Mouse (Mus musculus) gastrocnemius, adult 2 months (tissue): Measurements from ENCODE around the gene Ip6k1. TPM values are rescaled to one million over a fixed set of nuclear protein-coding genes. Genes with fewer than 3 reads are reported as not detected.

ENCODE experiments used
- DNase-seq: peaks from one replicate; pipeline ENCODE4 v3.0.0; 2022
- H3K27ac ChIP-seq: fragments of 200-600 bp; 2 replicates; pipeline ENCODE4 v1.8.1; 2022; ENCODE audit warnings: mild to moderate bottlenecking
- H3K4me3 ChIP-seq: fragments of 200-600 bp; 2 replicates; pipeline ENCODE4 v1.8.1; 2022; ENCODE audit warnings: mild to moderate bottlenecking, moderate library complexity
- CTCF ChIP-seq: fragments of 200-600 bp; IDR thresholded peaks from 2 replicates; pipeline ENCODE4 v1.8.1; 2022; ENCODE audit warnings: antibody characterized with exemption, mild to moderate bottlenecking, moderate library complexity
- intact Hi-C: fragments of 180-260 bp; cut with DNase I; formaldehyde crosslinking; loops from one replicate; pipeline ENCODE4 v1.15.1; 2025
- total RNA-seq, 2 experiments: library from RNA; stranded (reverse); gene quantifications; 2 replicates each; pipeline ENCODE4 v1.2.3; 2021

Gene Ip6k1
- total RNA-seq, 2 experiments from 2014 or later = 26.2 to 30.5 TPM

GRCm38 (mm10) chr9:107968531-107968930 is 33.8 kb upstream of the Ip6k1 start:
- no peak for DNase-seq
- intact Hi-C loops = no loop called here
- no peak overlapping the region for H3K4me3 ChIP-seq
- no peak for TF ChIP-seq CTCF
- no peak overlapping the region for H3K27ac ChIP-seq

DNA sequence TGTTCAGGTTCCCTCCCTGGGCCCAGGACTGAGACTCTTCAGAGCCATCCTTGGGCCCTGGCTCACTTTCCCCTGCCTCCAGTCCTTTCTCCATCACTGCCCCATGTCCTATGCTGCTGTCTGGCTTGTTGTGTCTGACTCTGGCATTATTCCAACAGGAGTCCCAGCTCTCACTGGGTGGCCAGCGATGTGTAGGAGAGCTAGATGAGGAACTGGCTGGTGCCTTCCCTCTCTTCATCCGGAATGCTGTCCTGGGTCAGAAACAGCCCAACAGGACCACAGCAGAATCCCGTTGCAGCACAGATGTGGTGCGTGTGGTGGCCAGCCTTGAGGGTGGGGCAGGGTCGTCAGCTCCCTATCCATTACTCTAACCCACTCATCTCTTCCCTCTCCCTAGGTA is 32.0 kb upstream of the Ip6k1 start:
- no peak overlapping the region for H3K27ac ChIP-seq
- no peak overlapping the region for H3K4me3 ChIP-seq
- DNase-seq = no peak
- intact Hi-C loops = no loop called here
- no peak for TF ChIP-seq CTCF

DNA sequence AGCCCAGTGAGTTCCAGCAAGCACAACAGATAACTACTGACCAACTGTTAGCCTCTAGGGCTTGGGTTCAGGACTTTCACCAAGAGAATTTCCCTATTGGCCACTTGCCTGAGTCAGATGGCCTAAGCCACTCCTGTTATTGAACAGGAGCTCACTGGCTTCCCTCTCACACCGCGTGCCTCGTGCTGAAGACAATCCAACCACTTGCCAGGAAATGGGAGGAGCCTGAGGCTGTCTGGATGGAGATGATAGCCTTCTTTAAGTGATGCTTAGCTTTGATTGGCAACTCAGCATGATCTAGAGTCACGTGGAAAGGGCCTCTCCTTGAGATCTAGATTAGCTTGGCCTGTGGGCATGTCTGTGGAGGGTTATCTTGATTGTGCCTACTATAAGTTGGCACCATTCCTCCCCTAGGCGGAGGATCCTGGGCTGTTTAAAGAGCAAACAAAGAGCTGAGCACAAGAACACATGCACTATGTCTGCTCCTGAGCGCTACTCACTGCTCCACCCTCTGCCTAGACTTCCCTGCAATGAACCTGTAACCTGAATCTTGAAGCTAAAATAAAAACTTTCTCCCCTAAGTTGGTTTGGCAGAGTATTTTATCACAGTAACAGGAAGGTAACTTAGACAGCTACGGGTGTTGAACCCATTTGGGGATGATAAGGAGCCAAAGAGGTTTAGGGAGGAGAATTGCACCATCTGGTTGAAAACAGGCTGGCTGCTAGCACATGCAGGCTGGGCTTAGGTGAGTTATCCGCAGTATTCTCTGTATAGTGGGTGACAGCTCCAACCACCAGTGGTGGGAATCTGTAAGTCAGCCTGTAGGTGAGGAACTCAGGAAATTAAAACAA is 30.4 kb upstream of the Ip6k1 start:
- no peak for TF ChIP-seq CTCF
- 0 out of 2 replicates have a peak overlapping the region, but pooled peaks have one; percentile 9 for H3K27ac ChIP-seq
- H3K4me3 ChIP-seq = no peak overlapping the region
- intact Hi-C loops = no loop called here
- no peak for DNase-seq

DNA sequence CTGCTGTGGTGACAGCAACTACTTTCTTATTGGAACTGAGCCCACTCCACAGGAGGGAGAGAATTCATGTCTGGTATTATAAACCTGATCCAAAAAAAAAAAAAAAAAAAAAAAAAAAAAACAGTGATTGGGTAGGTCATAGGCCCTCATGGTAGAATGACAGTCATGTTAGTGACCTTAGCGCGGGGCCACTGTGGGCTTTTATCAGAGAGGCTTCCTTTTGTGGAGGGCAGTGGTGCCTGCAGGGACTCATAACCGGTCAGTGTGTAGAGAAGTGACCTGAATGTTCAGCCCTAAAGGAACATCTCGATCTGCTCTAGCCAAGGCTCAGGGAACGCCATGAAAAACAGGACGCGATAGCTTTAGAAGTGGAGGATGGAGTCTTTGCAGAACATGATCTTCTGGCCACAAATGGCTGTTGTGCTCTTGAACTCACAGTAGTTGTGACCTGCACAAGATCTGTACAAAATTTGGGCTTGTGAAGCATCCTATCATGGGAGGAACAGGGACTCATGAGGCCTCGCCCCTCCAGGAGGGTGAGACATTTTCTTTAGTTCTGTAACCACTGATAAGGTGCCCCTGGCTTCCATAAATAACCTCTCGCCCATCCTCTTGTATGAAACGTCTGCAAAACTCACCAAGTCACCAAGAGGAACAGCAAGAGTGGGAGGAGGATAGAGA is 27.7 kb upstream of the Ip6k1 start:
- no peak for DNase-seq
- peak overlapping the region; percentile 71; the same call in 1 of the 2 replicates for H3K4me3 ChIP-seq
- peak overlapping the region; percentile 84 for H3K27ac ChIP-seq
- no peak for TF ChIP-seq CTCF
- intact Hi-C loops = no loop called here

DNA sequence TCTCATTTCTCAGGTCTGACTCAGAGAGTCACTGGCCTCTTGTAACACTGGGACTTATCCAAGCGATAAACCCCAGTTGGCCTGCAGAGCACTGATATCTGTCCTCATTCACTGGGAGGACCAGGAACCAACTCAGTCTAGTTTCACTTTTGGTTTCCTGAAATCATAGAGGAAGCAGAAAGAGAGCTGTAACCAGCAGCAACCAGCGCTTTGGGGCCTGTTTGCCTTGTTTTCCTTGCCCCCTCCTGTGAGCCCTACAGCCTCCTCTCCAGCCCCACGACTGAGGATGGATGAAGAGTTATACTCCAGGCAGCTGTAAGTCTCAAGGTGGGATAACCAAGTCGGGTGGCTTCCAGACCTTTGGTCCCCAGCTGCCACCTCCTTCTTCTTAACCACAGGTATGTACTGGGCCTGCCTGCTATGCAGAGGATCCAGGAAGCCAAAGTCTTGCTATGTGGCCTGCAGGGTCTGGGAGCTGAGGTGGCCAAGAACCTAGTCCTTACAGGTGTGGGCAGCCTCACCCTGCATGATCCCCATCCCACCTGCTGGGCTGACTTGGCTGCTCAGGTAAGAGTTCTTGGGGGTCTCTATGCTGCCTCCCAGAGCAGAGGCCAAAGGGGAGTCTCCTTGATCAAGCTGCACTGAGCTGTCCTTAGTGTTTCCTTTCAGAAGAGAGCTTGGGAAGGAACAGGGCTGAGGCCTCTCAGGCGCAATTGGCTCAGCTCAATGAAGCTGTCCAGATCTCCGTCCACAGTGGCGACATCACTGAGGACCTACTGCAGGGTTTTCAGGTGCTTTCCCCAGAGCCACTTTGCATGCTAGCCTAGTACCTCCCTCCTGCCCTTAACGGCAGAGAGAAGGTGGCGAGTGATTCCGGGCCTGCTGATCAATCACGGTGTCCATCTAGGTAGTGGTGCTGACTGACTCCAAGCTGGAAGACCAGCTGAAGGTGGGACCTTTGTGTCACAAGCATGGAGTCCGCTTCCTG is 26.6 kb upstream of the Ip6k1 start, which contains the start of gene Uba7:
Gene Uba7 (plus strand): TSS at position 107 of the 988 bp plus-strand sequence.
- no peak for TF ChIP-seq CTCF
- peak within 1 kb of the TSS; percentile 84 for H3K27ac ChIP-seq
- no peak for DNase-seq
- H3K4me3 ChIP-seq = peak within 1 kb of the TSS; percentile 71
- intact Hi-C loops = no loop called here

DNA sequence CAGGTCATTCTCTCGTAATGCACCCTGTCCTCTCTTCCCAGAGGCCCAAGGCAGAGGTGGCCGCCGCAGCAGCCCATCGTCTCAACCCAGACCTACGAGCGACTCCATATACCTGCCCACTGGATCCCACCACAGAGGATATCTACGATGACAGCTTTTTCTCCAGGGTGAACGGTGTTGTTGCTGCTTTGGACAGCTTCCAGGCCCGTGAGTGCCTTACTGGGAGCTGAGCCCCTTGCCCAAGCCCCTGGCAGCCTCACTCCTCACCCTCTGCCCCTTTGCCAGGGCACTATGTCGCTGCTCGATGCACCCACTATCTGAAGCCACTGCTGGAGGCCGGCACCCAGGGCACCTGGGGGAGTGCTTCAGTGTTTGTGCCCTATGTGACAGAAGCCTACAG is 23.5 kb upstream of the Ip6k1 start:
- Histone ChIP-seq H3K4me3 (no peak overlapping the region), H3K27ac (no peak overlapping the region)
- no peak for DNase-seq
- no peak for TF ChIP-seq CTCF
- intact Hi-C loops = no loop called here

DNA sequence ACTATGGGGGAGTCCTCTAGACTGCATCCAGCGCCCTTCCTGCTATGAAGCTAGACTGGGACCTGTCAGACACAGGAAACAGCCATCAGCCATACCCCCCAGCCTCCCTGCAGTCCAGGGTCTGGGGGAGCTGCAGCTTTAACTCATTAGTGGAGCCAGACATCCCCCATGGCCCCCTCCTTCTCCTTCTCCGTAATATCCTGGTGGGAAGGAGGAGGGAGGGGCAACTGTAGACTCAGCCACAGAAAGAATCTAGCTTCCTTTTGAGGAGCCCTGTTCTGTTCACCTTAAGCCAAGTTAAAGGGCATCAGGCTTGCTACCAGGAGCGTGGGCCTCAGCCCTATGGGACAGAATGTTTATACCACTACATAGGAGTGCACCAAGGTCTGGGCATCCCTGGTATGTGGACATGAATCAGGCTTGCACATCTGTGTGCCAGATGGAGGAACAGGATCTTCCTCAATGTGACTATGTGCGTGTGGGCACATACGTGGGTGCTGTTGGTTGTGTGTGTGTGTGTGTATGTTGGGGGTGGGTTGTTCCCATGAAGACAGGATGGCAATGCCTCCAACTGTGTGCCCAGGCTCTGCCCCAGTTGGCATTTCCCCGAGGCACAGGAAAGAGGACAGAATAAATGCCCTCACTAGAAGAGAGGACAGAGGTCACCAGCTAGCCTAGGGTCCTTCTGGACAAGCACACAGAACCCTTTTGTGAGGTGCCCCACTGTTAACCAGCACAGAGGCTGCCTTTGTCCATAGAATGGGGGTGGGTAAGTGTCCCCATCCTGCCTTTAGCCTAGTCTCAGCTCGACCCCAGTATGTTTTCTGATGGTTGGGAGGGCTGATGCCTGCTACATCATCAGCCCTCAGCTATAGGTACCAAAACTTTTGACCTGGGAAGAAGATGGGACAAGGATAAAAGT is 20.4 kb upstream of the Ip6k1 start:
- intact Hi-C loops = no loop called here
- H3K27ac ChIP-seq = peak overlapping the region; percentile 89
- DNase-seq = no peak
- TF ChIP-seq CTCF = no peak
- H3K4me3 ChIP-seq = peak overlapping the region; percentile 73

GRCm38 (mm10) chr9:107982681-107983346 is 19.5 kb upstream of the Ip6k1 start, which contains the start of gene Gm20661:
Gene Gm20661, plus strand, starts transcription at chr9:107983058.
- intact Hi-C loops = no loop called here
- Histone ChIP-seq H3K4me3 (peak within 1 kb of the TSS; percentile 73), H3K27ac (peak within 1 kb of the TSS; percentile 89)
- no peak for TF ChIP-seq CTCF
- DNase-seq = peak; percentile 72

DNA sequence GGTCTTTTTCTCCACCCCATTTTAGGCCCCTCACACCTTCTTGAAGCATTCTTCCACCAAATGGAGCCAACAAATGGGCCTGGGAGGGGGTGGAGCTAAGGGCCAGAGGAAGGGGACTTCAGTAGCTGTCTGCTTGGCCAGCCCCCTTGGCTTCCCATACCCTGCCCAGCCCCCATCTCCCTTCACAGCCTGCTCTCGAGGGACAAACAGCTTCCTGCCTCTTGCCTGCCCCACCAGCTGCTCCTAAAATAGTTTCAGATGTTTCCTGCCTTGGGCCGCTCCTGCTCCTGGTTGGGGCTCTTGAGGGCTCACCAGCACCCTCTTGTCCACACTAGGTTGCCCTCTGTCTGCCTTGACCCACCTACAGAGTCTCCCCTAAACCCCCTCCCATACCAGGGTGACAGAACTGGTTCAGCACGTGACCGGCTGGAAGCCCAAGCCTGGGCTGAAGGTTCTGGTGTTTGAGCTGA is 18.8 kb upstream of the Ip6k1 start:
- Histone ChIP-seq H3K4me3 (peak overlapping the region; percentile 73), H3K27ac (peak overlapping the region; percentile 89)
- intact Hi-C loops = no loop called here
- no peak for TF ChIP-seq CTCF
- DNase-seq = peak; percentile 81

- intact Hi-C loops = loop anchor here (2.0 kb wide), 1 partner anchor 69 kb away; the partner anchor contains the start of gene Amigo3
- TF ChIP-seq CTCF = no peak
Observed at GRCm38 (mm10) chr9:107984052-107984753, 18.1 kb upstream of the Ip6k1 start.

More at GRCm38 (mm10) chr9:107984052-107984753, 18.1 kb upstream of the Ip6k1 start:
- H3K4me3 ChIP-seq = peak overlapping the region; percentile 73
- peak; percentile 34 for DNase-seq
- peak overlapping the region; percentile 89 for H3K27ac ChIP-seq
